13 mouse cellular contexts compared by ENCODE assay signal in the genomic region with DNA sequence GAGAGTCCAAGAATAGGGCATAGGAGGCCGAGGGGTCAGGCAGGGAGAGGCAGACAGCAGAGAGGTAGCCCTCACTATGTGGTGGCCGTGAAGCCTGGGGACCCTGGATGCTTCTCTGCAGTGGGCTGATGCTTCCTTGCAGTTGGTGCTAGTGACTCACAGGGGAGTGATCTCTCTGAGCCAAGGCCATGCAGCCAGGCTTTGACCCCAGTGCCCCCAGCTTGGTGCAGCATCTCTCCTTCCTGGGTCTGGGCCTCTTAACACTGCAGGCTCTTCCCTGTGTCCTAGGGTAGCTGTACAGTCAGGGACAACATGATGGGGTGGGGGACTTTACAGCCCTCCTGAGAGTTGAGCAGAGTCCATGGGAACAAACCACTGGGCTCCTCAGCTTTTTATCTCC. TPM values are rescaled to one million over a fixed set of nuclear protein-coding genes. Genes with fewer than 3 reads are reported as not detected.
DNase-seq lines count a peak whose midpoint lies in the region; ATAC-seq and TF ChIP-seq lines count a peak whose summit lies in the region.
"Had no signal": no experiment of that assay in that cellular context is flagged by ENCODE, and none has a peak within 500 bp of the region (broad histone marks: within the 10 kb centered on the region; RNA-seq: fewer than 3 reads in every experiment).

No protein-coding gene starts in this region.

- peak; percentile 63 for DNase-seq in adrenal gland, adult 2 months
- DNase-seq in adrenal gland, adult 8-10 months, result no peak
- no peak for DNase-seq in kidney, postnatal 0 days (ENCODE audit: low spot score)
- DNase-seq in kidney, adult 11 months, result no peak
- no peak for DNase-seq in cerebellum, postnatal 10 days
- DNase-seq in c-Kit-positive CD71-positive TER-119-positive erythroid progenitor cells, embryonic 14.5 days (ENCODE audit: low spot score), result no peak
- DNase-seq: gastrocnemius, postnatal 36 days; thymus, postnatal 14 days had no signal

- TF ChIP-seq CTCF in kidney, postnatal 0 days (IDR thresholded peaks at IDR 0.05; ENCODE audit: low read depth), result no peak

- no peaks in the 10 kb centered on the region for H3K36me3 ChIP-seq in kidney, postnatal 0 days (ENCODE audit: insufficient read depth, low read length)
- no peaks in the 10 kb centered on the region for H3K36me3 ChIP-seq in intestine, embryonic 16.5 days (ENCODE audit: control insufficient read depth, insufficient read depth, low read length)
- H3K36me3 ChIP-seq in neural tube, embryonic 12.5 days, result peaks cover 3% of the 10 kb centered on the region; the same call in 1 of the 2 replicates
- H3K36me3 ChIP-seq: limb, embryonic 13.5 days; stomach, embryonic 15.5 days had no signal

- 0 out of 2 replicates have a peak, but pooled peaks have one; percentile 8 for ATAC-seq in kidney, postnatal 0 days (replicated peaks; ENCODE audit: low FRiP score, low read depth)
- ATAC-seq in intestine, embryonic 16.5 days, result peak; percentile 49
- ATAC-seq in neural tube, embryonic 12.5 days (ENCODE audit: low FRiP score, low read depth), result no peak

- H3K9me3 ChIP-seq in kidney, postnatal 0 days (replicated peaks; ENCODE audit: low read length), result no peaks in the 10 kb centered on the region
- no peaks in the 10 kb centered on the region for H3K9me3 ChIP-seq in intestine, embryonic 16.5 days (ENCODE audit: control insufficient read depth, low read length)
- no peaks in the 10 kb centered on the region for H3K9me3 ChIP-seq in neural tube, embryonic 12.5 days
- H3K9me3 ChIP-seq: limb, embryonic 13.5 days; megakaryocyte, embryonic 14.5 days; stomach, embryonic 15.5 days had no signal

- WGBS in kidney, postnatal 0 days, result 38% methylated on average over 2 of the region's 2 CpGs
- 40% methylated on average over 2 of the region's 2 CpGs for WGBS in intestine, embryonic 16.5 days
- WGBS in neural tube, embryonic 12.5 days, result 23% methylated on average over 2 of the region's 2 CpGs

- no peak overlapping the region for H3K4me3 ChIP-seq in kidney, postnatal 0 days (replicated peaks; ENCODE audit: low read depth, low read length)
- H3K4me3 ChIP-seq in intestine, embryonic 16.5 days (ENCODE audit: low read length), result no peak overlapping the region
- H3K4me3 ChIP-seq in neural tube, embryonic 12.5 days, result no peak overlapping the region
- H3K4me3 ChIP-seq: limb, embryonic 13.5 days; megakaryocyte, embryonic 14.5 days; stomach, embryonic 15.5 days had no signal

- no peaks in the 10 kb centered on the region for H3K27me3 ChIP-seq in kidney, postnatal 0 days (ENCODE audit: insufficient read depth, low read length)
- H3K27me3 ChIP-seq in intestine, embryonic 16.5 days (replicated peaks; ENCODE audit: control insufficient read depth, insufficient read depth, low read length), result no peaks in the 10 kb centered on the region
- no peaks in the 10 kb centered on the region for H3K27me3 ChIP-seq in neural tube, embryonic 12.5 days (replicated peaks)
- H3K27me3 ChIP-seq: stomach, embryonic 15.5 days had no signal

- peaks cover 82% of the 10 kb centered on the region for H3K4me1 ChIP-seq in kidney, postnatal 0 days (replicated peaks; ENCODE audit: insufficient read depth, low read length)
- peaks cover 91% of the 10 kb centered on the region for H3K4me1 ChIP-seq in intestine, embryonic 16.5 days (ENCODE audit: control insufficient read depth, insufficient read depth, low read length)
- H3K4me1 ChIP-seq in neural tube, embryonic 12.5 days, result peaks cover 92% of the 10 kb centered on the region

- no peak overlapping the region for H3K9ac ChIP-seq in kidney, postnatal 0 days (ENCODE audit: low read depth, low read length)
- H3K9ac ChIP-seq in intestine, embryonic 16.5 days (ENCODE audit: low read depth, low read length), result peak overlapping the region; percentile 12; the same call in 1 of the 2 replicates
- 0 out of 2 replicates have a peak overlapping the region, but pooled peaks have one; percentile 3 for H3K9ac ChIP-seq in neural tube, embryonic 12.5 days
- H3K9ac ChIP-seq: limb, embryonic 13.5 days; stomach, embryonic 15.5 days had no signal

- peak overlapping the region; percentile 47 for H3K27ac ChIP-seq in kidney, postnatal 0 days
- H3K27ac ChIP-seq in intestine, embryonic 16.5 days (ENCODE audit: low read length), result peak overlapping the region; percentile 79
- 0 out of 2 replicates have a peak overlapping the region, but pooled peaks have one; percentile 9 for H3K27ac ChIP-seq in neural tube, embryonic 12.5 days
- H3K27ac ChIP-seq: limb, embryonic 13.5 days had no signal

- no peak overlapping the region for H3K4me2 ChIP-seq in kidney, postnatal 0 days (ENCODE audit: low read length)
- H3K4me2 ChIP-seq in intestine, embryonic 16.5 days (ENCODE audit: low read depth, low read length), result peak overlapping the region; percentile 46
- H3K4me2 ChIP-seq in neural tube, embryonic 12.5 days (replicated peaks), result peak overlapping the region; percentile 10; the same call in 1 of the 2 replicates
- H3K4me2 ChIP-seq: limb, embryonic 13.5 days; stomach, embryonic 15.5 days had no signal

RNA-seq across cellular contexts. Expression of a gene that starts 21.6 kb away (rescaled TPM):
- 10 to 100 TPM; 32.9 to 84.3 TPM for total RNA-seq in adrenal gland, adult 2 months (2021)
- polyA plus RNA-seq in adrenal gland, adult 2 months (2012; rRNA removed), result 68.3 and 72.0 TPM in 2 replicates
- total RNA-seq in adrenal gland, adult 8-10 months (2022), result 10 to 100 TPM; 28.1 to 47.2 (median 33.7) TPM
- polyA plus RNA-seq in kidney, postnatal 0 days (2015; fragmentation: Nextera tagmentation; extraction: Ambion mirVana), result 5.0 and 5.8 TPM in 2 replicates
- 3.9 and 5.8 TPM in 2 replicates for polyA plus RNA-seq in intestine, embryonic 16.5 days (2015; fragmentation: Nextera tagmentation; extraction: Ambion mirVana)
- polyA plus RNA-seq in neural tube, embryonic 12.5 days (2016; fragmentation: Nextera tagmentation; extraction: Ambion mirVana), result 7.2 and 8.0 TPM in 2 replicates

Comparison
In these comparisons a context has a peak if more than half of its experiments do, and no peak if none do; other contexts are left out.
1. H3K27ac ChIP-seq: peak in every context shown above with its lines; median percentile 79 in intestine, embryonic 16.5 days; 47 in kidney, postnatal 0 days; 9 in neural tube, embryonic 12.5 days.